Mouse (Mus musculus) thymus, adult 2 months (tissue): ENCODE measurements around the gene Rfesd. TPM values are rescaled to one million over a fixed set of nuclear protein-coding genes. Genes with fewer than 3 reads are reported as not detected.

Source experiments
- DNase-seq: peaks from one replicate; pipeline ENCODE4 v3.0.0; 2021
- H3K27ac ChIP-seq: fragments of 200-500 bp; 2 replicates; pipeline ENCODE4 v1.5.1; 2012; ENCODE audit warnings: low read length, control low read depth; ENCODE audit not compliant: control insufficient read depth, insufficient read depth
- H3K27me3 ChIP-seq: fragments of 200-500 bp; 2 replicates; pipeline ENCODE4 v1.6.1; 2012; ENCODE audit warnings: mild to moderate bottlenecking, low read length, moderate library complexity, mixed read lengths; ENCODE audit not compliant: control insufficient read depth, insufficient read depth
- H3K36me3 ChIP-seq: fragments of 200-500 bp; 2 replicates; pipeline ENCODE4 v1.6.1; 2012; ENCODE audit warnings: mild to moderate bottlenecking, low read length, moderate library complexity; ENCODE audit not compliant: control insufficient read depth, insufficient read depth
- H3K4me1 ChIP-seq: fragments of 200-500 bp; replicated peaks from 2 replicates; pipeline ENCODE4 v1.6.1; 2012; ENCODE audit warnings: low read length; ENCODE audit not compliant: control insufficient read depth, insufficient read depth
- H3K4me3 ChIP-seq: fragments of 200-500 bp; 2 replicates; pipeline ENCODE4 v1.5.1; 2012; ENCODE audit warnings: mild to moderate bottlenecking, low read length, control low read depth, moderate library complexity; ENCODE audit not compliant: control insufficient read depth, insufficient read depth
- CTCF ChIP-seq: fragments of 200-500 bp; IDR thresholded peaks from 2 replicates; pipeline ENCODE4 v1.5.1; 2012; ENCODE audit warnings: mild to moderate bottlenecking, control low read depth, low read length, moderate library complexity, borderline replicate concordance; ENCODE audit not compliant: control insufficient read depth, poor library complexity, insufficient read depth; ENCODE audit errors: extremely low read depth
- POLR2A ChIP-seq: fragments of 200-500 bp; IDR thresholded peaks from 2 replicates; pipeline ENCODE4 v1.6.1; 2012; ENCODE audit warnings: mild to moderate bottlenecking, low read length, control low read depth, moderate library complexity; ENCODE audit not compliant: control insufficient read depth, poor library complexity, insufficient read depth; ENCODE audit errors: extremely low read depth
- WGBS: fragments of 180-500 bp; shearing (Covaris S2); methylation state at CpG from one replicate; pipeline ENCODE4 v1.1.7; 2018; 5-methylcytosine and 5-hydroxymethylcytosine counted together
- polyA plus RNA-seq: library from polyadenylated mRNA; depleted of rRNA; stranded (reverse); fragments of >200 nt; gene quantifications from 2 replicates; pipeline ENCODE4 v1.2.3, GENCODE M21; 2012; rRNA removed

Rfesd gene
- polyA plus RNA-seq, 1 experiment, result 7.1 TPM

DNA sequence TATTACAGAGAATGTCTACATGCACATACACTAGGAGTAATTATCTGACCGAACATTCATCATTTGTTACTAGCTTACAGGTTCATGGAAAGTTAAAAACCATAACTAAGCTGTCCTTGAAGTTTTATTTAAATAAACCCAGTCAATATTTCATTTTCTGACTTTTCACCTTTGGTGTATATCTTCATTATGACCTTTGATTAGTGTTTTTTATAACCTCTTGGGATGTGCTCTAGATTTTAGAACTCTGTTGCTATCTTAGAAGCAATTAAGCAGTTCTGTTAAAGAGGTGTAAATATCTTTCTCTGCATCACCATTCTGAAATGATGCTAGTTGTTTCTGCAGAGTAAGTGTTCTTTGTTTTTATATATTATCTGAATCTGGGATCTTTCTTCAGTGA, 51.7 kb downstream of the Rfesd start, which contains the start of gene Spata9:
Gene Spata9 (plus strand): TSS at position 301 of the 400 bp plus-strand sequence.
- no peak within 1 kb of the TSS for H3K4me3 ChIP-seq
- H3K27me3 ChIP-seq, result no peaks in the 10 kb centered on the region
- DNase-seq, result no peak
- H3K36me3 ChIP-seq, result no peaks in the 10 kb centered on the region
- no peak within 1 kb of the TSS for H3K27ac ChIP-seq
- TF ChIP-seq CTCF (no peak), POLR2A (no peak)
- WGBS, result 89% methylated on average over 1 of the region's 1 CpGs
- H3K4me1 ChIP-seq, result no peaks in the 10 kb centered on the region

DNA sequence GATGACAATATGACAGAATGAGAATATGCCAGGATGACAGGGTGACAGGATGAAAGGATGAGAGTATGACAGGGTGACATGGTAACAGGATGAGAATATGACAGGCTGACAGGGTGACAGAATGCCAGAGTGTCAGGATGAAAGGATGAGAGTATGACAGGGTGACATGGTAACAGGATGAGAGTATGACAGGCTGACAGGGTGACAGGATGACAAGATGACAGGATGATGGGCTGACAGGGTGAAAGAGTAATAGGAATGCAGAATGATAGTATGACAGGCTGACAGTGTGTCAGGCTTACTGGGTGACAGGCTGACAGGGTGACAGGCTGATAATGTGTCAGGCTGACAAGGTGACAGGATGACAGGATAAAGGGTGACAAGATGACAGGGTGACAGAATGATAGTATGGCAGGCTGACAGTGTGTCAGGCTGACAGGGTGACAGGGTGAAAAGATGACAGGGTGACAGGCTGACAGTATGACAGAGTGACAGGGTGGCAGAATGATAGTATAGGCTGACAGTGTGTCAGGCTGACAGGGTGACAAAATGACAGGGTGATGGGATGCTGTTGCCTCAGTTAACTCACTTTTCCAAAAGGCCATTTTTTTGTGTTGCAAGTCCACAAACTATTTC, 63.0 kb downstream of the Rfesd start:
- no peak for TF ChIP-seq CTCF
- no peak for TF ChIP-seq POLR2A
- Histone ChIP-seq H3K27me3 (no peaks in the 10 kb centered on the region), H3K4me3 (no peak overlapping the region), H3K36me3 (no peaks in the 10 kb centered on the region), H3K27ac (no peak overlapping the region), H3K4me1 (no peaks in the 10 kb centered on the region)
- DNase-seq, result no peak

Other genes with a start within 250 kb of the Rfesd start
- 19.4 and 31.9 TPM in 2 replicates for gene Glrx, start 178.9 kb downstream of the Rfesd start, polyA plus RNA-seq
- 0.61 and 1.4 TPM in 2 replicates for gene Rhobtb3, start 74.8 kb downstream of the Rfesd start, polyA plus RNA-seq
- not detected in 2 replicates for gene Spata9, start 51.6 kb downstream of the Rfesd start, polyA plus RNA-seq
- gene Gpr150, start 38.3 kb upstream of the Rfesd start, polyA plus RNA-seq, result 0.18 and 0.36 TPM in 2 replicates
- 3.0 and 3.3 TPM in 2 replicates for gene Arsk, start 79.9 kb upstream of the Rfesd start, polyA plus RNA-seq
- gene Ttc37, start 80.0 kb upstream of the Rfesd start, polyA plus RNA-seq, result 8.1 and 8.5 TPM in 2 replicates